Mouse (Mus musculus): ENCODE measurements around the gene Thoc7. TPM values are rescaled to one million over a fixed set of nuclear protein-coding genes. Genes with fewer than 3 reads are reported as not detected.
"Not testable (repeated sequence)": the region's sequence is repeated elsewhere in the genome, so short reads cannot be mapped to it uniquely, and the experiment has no call there.

The Thoc7 gene
- polyA plus RNA-seq, 1 experiment from 2014 or later, result 135 TPM

DNA sequence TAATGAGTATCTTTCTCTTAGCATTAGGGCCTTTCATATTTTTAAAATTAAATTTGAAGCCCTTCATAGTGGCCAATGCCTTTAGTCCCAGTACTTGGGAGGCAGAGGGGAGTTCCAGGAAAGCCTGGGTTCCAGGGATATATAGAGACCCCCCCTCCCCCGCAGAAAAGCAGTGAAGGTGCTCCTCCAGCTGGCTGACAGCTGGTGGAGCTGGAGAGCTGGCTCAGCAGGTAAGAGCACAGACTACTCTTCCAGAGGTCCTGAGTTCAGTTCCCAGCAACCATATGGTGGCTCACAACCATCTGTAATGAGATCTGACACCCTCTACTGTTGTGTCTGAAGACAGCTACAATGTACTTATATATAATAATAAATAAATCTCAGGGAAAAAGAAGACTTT, 6.0 kb upstream of the Thoc7 start:
- Histone ChIP-seq H3K27ac (no peak overlapping the region), H3K27me3 (ENCODE audit: insufficient read depth, poor library complexity, severe bottlenecking) (peaks cover 57% of the 10 kb centered on the region), H3K4me1 (peaks cover 5% of the 10 kb centered on the region), H3K4me3 (no peak overlapping the region), H3K36me3 (no peaks in the 10 kb centered on the region), H3K9me3 (no peaks in the 10 kb centered on the region)
- WGBS, result 19% methylated on average over 1 of the region's 1 CpGs
- DNase-seq (ENCODE audit: low spot score), result no peak

DNA sequence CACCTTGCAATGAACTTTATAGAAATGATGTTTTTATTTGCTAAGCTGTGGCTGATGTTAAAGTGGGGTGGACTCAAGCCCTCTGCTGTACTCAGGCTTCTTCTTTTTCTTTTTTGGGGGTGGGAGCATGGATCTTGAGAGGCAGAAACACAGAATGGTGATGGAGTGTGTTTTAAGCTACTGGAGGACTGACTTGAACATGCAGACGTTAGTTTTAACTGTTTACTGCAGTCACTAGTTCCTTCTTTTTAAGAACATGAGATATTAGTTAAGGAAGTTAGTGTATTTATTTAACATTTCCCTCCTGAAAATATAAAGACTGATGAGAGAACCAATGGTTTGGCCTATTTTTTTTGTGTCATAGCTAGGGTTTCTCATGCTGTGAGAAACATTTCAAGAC, 1.9 kb upstream of the Thoc7 start:
- Histone ChIP-seq H3K4me1 (peaks cover 7% of the 10 kb centered on the region; the same call in 1 of the 2 replicates), H3K4me3 (no peak overlapping the region), H3K27me3 (ENCODE audit: insufficient read depth, poor library complexity, severe bottlenecking) (peaks cover 27% of the 10 kb centered on the region), H3K27ac (no peak overlapping the region), H3K9me3 (no peaks in the 10 kb centered on the region), H3K36me3 (no peaks in the 10 kb centered on the region)
- 75% methylated on average over 1 of the region's 1 CpGs for WGBS
- DNase-seq (ENCODE audit: low spot score), result no peak

DNA sequence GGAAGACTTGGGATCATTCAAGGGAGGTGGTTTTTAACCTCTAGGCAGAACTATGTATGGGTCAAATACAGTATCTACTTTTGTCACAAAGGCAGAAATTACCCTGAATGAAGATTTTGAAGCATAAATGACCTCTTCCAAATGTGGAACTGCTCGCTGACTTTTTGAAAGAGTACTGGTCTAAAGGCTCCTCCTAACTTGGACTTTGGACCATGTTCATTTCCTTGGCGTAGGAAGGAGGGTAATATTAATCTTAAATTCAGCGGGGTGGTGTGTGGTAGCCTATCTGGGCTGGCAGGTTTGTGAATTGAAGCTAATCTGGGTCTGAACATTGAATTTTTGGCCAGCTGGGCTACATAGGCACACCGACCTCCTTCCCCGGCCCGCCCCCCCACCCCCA, 824 bp upstream of the Thoc7 start:
- no peak overlapping the region for H3K27ac ChIP-seq
- peaks cover 7% of the 10 kb centered on the region; the same call in 1 of the 2 replicates for H3K4me1 ChIP-seq
- peaks cover 23% of the 10 kb centered on the region for H3K27me3 ChIP-seq (ENCODE audit: insufficient read depth, poor library complexity, severe bottlenecking)
- WGBS, result 90% methylated on average over 6 of the region's 6 CpGs
- no peak for DNase-seq (ENCODE audit: low spot score)
- no peaks in the 10 kb centered on the region for H3K9me3 ChIP-seq
- no peak overlapping the region for H3K4me3 ChIP-seq
- H3K36me3 ChIP-seq, result no peaks in the 10 kb centered on the region

DNA sequence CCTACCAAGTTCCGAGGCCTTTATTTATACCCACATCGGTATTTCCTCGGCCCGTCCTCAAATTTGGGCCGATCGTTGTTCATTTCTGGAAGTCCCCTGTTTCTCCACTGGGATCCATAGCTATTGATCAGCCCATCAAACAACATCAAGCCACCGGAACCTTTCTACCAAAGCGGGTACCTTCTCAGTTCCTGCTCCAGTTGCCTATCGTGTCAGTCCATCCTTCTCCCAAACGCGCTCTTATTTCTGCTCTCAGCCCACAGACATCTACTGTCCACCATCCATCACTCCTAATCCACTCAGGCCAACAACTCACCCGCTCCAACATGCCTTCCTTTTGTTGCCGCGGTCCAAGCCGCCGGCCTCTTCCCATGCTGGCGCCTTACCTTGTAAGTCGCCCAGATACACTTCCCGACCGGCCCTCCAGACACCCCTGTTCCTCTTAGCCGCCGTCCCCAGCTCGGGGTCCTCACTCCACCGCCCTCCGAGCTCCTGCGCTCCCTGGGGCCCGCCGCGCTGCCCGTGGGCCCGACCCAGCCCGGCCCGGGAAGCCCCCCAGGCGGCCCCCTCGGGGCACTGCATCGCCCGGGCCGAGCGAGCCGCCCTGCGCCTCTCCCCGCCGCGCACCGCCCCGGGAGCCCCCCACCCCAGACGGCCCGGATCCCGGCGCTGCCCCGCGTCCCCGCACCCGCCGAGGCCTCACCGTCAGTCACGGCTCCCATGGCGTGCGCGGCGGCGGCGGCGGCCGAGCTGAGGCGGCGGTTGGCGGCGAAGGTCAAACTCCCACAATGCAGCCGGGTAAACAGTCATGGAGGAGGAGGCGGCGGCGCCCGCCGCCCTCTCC, 948 bp downstream of the Thoc7 start:
- Histone ChIP-seq H3K27me3 (ENCODE audit: insufficient read depth, poor library complexity, severe bottlenecking) (peaks cover 10% of the 10 kb centered on the region), H3K9me3 (no peaks in the 10 kb centered on the region), H3K4me3 (peak overlapping the region; percentile 96), H3K27ac (peak overlapping the region; percentile 99), H3K36me3 (peaks cover 5% of the 10 kb centered on the region), H3K4me1 (peaks cover 7% of the 10 kb centered on the region; the same call in 1 of the 2 replicates)
- WGBS, result 1% methylated on average over 66 of the region's 75 CpGs
- peak; percentile 83 for DNase-seq (ENCODE audit: low spot score)

DNA sequence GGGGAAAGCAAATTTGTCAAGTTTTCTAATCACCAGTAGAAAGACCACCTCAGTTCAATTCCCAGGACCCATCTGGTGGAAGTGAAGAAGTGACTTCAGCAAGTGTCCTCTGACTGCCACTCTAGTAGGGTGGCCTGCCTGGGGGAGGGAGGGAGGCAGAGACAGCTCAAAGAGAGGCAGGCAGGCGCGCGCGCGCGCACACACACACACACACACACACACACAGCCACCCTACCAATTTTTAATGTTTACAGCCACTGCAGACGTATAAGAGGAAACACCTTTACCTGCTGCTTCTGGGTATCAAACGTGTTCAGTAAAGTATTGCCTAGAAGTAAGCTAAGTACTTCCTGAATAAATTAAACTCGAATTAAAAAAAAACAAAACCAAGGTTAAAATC, 1.6 kb downstream of the Thoc7 start:
- no peaks in the 10 kb centered on the region for H3K9me3 ChIP-seq
- peak; percentile 76 for DNase-seq (ENCODE audit: low spot score)
- peaks cover 9% of the 10 kb centered on the region for H3K36me3 ChIP-seq
- H3K27me3 ChIP-seq (ENCODE audit: insufficient read depth, poor library complexity, severe bottlenecking), result peaks cover 3% of the 10 kb centered on the region; the same call in 1 of the 2 replicates
- H3K27ac ChIP-seq, result peak overlapping the region; percentile 99
- WGBS, result 2% methylated on average over 9 of the region's 9 CpGs
- peaks cover 7% of the 10 kb centered on the region; the same call in 1 of the 2 replicates for H3K4me1 ChIP-seq
- H3K4me3 ChIP-seq, result peak overlapping the region; percentile 96

DNA sequence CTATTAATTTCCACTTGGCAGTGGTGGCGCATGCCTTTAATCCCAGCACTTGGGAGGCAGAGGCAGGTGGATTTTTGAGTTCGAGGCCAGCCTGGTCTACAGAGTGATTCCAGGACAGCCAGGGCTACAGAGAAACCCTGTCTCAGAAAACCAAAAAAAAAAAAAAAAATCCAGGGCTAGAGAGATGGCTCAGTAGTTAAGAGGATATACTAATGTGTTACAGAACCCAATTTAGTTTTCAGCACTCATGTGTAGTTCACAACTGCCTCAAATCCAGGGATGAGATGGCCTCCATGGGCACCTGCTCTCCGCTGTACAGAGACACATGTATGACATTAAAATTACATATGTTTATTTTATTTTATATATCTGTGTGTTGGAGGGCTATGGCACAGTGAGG, 9.5 kb downstream of the Thoc7 start:
- not testable (repeated sequence) for H3K4me3 ChIP-seq; H3K27ac ChIP-seq; H3K4me1 ChIP-seq; H3K27me3 ChIP-seq (ENCODE audit: insufficient read depth, poor library complexity, severe bottlenecking); DNase-seq (ENCODE audit: low spot score); H3K9me3 ChIP-seq
- WGBS, result 92% methylated on average over 3 of the region's 3 CpGs
- peaks cover 63% of the 10 kb centered on the region for H3K36me3 ChIP-seq

DNA sequence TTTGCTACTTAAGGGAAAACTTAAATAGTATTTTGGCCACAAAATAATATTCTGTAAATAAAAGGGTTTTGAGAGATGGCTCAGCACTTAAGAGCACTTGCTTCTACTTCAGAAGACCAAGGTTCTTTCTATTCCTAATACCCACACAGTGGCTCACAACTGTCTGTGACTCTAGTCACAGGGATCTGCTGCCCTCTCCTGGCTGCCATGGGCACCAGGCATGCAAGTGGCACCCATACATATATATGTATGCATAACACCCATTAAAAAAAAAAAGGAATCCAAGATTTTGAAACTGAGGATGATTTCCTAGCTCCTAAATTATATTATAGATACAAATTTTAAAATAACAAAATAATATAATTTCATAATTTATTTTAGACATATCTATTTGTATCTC, 11.3 kb downstream of the Thoc7 start:
- Histone ChIP-seq H3K27me3 (ENCODE audit: insufficient read depth, poor library complexity, severe bottlenecking) (no peaks in the 10 kb centered on the region), H3K27ac (no peak overlapping the region), H3K36me3 (peaks cover 57% of the 10 kb centered on the region), H3K4me1 (no peaks in the 10 kb centered on the region), H3K9me3 (no peaks in the 10 kb centered on the region), H3K4me3 (no peak overlapping the region)
- DNase-seq (ENCODE audit: low spot score), result no peak

DNA sequence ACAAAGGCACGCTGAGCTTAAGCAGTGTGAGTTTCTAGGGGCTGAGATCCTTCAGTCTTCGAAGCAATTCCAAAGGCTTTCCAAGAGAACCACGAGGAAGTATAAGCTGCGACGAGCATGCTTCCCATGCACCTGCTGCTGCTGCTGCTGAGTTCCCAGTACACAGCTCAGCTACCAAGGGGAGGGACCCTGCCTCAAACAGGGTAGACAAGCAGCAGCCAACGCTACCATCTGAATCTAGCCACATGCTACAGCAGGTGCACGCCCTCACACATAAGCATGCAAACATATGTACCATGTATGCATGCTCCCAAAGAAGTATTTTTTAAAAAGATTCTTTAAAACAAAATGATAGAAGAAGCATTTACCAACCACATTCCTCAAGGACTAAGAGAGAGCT, 13.3 kb downstream of the Thoc7 start:
- WGBS, result 89% methylated on average over 7 of the region's 7 CpGs

DNA sequence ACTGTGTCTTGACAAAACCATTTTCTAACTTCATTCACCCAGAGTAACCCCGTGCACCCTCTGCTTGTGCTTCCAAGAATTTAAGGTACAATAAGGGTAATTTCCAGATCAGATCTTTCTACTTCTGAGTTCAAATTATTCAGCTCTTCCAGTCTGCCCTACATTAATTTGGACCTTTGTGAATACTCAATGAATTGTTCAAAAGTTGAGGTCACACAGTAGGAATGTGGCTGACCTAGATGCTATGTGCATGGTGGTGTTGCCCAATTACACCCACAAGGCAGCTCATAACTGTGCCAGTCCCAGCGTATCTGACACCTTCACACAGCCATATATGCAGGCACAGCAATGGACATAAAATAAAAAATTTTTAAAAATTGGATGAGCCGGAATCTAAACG, 17.0 kb downstream of the Thoc7 start:
- Histone ChIP-seq H3K4me3 (no peak overlapping the region), H3K27ac (no peak overlapping the region), H3K27me3 (ENCODE audit: insufficient read depth, poor library complexity, severe bottlenecking) (no peaks in the 10 kb centered on the region), H3K9me3 (no peaks in the 10 kb centered on the region; the same call in 1 of the 2 replicates), H3K4me1 (no peaks in the 10 kb centered on the region), H3K36me3 (peaks cover 26% of the 10 kb centered on the region)
- WGBS, result 87% methylated on average over 4 of the region's 4 CpGs
- no peak for DNase-seq (ENCODE audit: low spot score)

More for the DNA sequence above, 13.3 kb downstream of the Thoc7 start:
- no peaks in the 10 kb centered on the region for H3K4me1 ChIP-seq
- no peak overlapping the region for H3K27ac ChIP-seq
- no peaks in the 10 kb centered on the region for H3K27me3 ChIP-seq (ENCODE audit: insufficient read depth, poor library complexity, severe bottlenecking)
- H3K9me3 ChIP-seq, result no peaks in the 10 kb centered on the region; the same call in 1 of the 2 replicates
- DNase-seq (ENCODE audit: low spot score), result no peak
- no peak overlapping the region for H3K4me3 ChIP-seq
- peaks cover 55% of the 10 kb centered on the region for H3K36me3 ChIP-seq

DNA sequence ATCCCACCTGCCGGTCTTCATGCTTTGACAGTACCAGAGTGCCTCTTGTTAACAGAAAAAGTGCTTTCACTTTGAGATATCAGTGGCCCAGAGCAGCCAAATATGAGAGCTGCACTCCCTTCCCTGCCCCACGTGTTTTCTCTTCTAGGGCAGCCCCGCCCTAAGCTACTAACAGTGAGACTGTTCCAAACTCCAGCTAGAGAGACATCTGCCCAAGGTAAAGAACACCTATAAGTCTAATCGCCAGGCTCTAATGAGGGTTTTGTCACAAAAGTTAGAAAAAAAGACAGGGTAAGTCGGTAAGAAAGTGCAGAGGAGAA, 27.6 kb downstream of the Thoc7 start:
- WGBS, result 38% methylated on average over 5 of the region's 5 CpGs
- H3K4me3 ChIP-seq, result peak overlapping the region; percentile 61
- no peak for DNase-seq (ENCODE audit: low spot score)
- peaks cover 14% of the 10 kb centered on the region for H3K9me3 ChIP-seq
- no peak overlapping the region for H3K27ac ChIP-seq
- no peaks in the 10 kb centered on the region for H3K36me3 ChIP-seq
- H3K27me3 ChIP-seq (ENCODE audit: insufficient read depth, poor library complexity, severe bottlenecking), result no peaks in the 10 kb centered on the region
- peaks cover 11% of the 10 kb centered on the region for H3K4me1 ChIP-seq

DNA sequence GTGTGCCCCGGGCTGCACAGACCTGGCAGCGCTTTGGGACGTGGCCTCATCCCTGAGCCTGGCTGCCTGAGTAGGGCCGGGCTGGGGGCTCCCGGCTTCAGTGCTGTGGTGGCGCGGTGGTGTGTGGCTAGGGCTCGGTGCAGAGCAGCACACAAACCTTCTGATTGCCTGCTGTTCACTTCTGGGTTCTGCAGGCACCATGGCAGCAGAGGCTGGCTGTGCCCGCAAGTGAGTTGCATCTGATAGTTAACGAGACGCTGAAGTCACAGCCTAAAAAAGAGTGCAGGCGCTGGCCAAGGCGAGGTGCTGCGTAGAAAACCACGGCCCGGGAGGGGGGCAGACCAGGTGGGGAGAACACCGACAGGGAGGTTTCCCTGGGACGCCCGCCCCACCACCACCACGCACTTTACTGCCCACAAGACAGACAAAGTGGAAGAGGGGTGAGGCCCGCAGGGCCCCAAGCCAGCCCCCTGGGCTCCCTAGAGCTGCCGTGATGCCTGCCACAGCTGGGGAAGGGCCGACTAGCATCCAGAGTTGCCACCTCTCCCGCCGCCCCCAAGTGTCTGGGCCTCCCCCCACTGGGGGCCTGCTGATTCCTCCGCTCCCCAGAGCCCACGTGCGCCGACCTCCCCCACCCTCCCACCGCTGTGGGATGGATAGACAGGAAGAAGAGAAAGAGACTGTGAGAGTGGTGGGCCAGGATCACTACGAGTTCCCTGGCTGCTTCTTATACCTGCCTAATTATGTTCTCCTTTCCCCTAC, 28.2 kb downstream of the Thoc7 start:
- Histone ChIP-seq H3K27me3 (ENCODE audit: insufficient read depth, poor library complexity, severe bottlenecking) (no peaks in the 10 kb centered on the region), H3K27ac (peak overlapping the region; percentile 76), H3K4me3 (peak overlapping the region; percentile 61), H3K4me1 (peaks cover 11% of the 10 kb centered on the region), H3K9me3 (peaks cover 14% of the 10 kb centered on the region), H3K36me3 (no peaks in the 10 kb centered on the region)
- WGBS, result 20% methylated on average over 29 of the region's 31 CpGs
- no peak for DNase-seq (ENCODE audit: low spot score)

DNA sequence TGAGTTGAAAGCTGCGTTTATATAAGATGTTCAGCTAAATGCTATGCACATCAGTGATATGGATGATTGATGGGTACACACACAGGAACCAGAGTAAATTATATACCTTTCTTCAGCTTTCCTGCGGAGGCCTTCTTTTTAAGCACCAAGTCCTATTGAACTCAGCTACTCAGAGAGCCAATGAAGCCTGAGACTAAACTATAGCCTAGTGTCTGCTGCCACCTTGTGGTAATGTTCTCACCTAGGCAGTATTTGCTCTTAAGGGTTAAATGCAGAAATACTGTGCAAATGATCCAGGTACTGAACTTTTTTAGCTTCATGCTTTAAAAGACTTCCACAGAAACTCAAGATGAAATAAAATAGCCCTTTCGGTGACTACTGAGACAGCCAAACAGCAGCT, 44.0 kb downstream of the Thoc7 start:
- no peaks in the 10 kb centered on the region for H3K36me3 ChIP-seq
- H3K9me3 ChIP-seq, result no peaks in the 10 kb centered on the region
- no peak overlapping the region for H3K27ac ChIP-seq
- no peak for DNase-seq (ENCODE audit: low spot score)
- H3K27me3 ChIP-seq (ENCODE audit: insufficient read depth, poor library complexity, severe bottlenecking), result no peaks in the 10 kb centered on the region
- no peaks in the 10 kb centered on the region for H3K4me1 ChIP-seq
- WGBS, result 42% methylated on average over 3 of the region's 3 CpGs
- no peak overlapping the region for H3K4me3 ChIP-seq

DNA sequence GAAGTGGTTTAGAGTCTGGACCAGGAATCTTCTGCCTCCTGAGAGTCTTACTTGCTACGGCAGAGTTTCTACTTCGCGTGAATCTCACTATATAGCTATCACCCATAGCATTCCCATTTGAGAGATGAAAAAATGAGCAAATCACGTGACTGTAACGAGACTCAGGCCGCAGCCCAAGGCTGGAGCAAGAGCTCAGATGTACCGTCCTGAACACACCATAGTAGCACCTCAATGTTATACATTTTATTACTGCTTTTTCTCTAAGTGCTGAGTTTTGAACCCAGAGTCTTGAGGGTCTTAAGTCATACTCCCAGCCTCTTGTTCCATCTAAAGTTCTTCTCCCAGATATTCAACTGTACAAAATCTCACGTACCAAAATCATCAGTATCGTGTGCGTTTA, 44.4 kb downstream of the Thoc7 start:
- Histone ChIP-seq H3K9me3 (no peaks in the 10 kb centered on the region), H3K27ac (no peak overlapping the region), H3K4me3 (no peak overlapping the region), H3K36me3 (no peaks in the 10 kb centered on the region), H3K27me3 (ENCODE audit: insufficient read depth, poor library complexity, severe bottlenecking) (no peaks in the 10 kb centered on the region), H3K4me1 (no peaks in the 10 kb centered on the region)
- DNase-seq (ENCODE audit: low spot score), result no peak
- 85% methylated on average over 10 of the region's 10 CpGs for WGBS

Measured in heart, embryonic 10.5 days (tissue).